Mouse (Mus musculus) limb, embryonic 10.5 days (tissue): Measurements from ENCODE around the gene Sema4g. TPM values are rescaled to one million over a fixed set of nuclear protein-coding genes. Genes with fewer than 3 reads are reported as not detected.

Experiments
- DNase-seq: peaks from one replicate; pipeline ENCODE4 v3.0.0-alpha.2; 2017; ENCODE audit warnings: low spot score
- H3K27ac ChIP-seq: fragments of 300-500 bp; sonication (generic); 2 replicates; pipeline ENCODE4 v1.5.1; 2016; ENCODE audit warnings: mild to moderate bottlenecking
- H3K27me3 ChIP-seq: fragments of 300-500 bp; sonication (generic); 2 replicates; pipeline ENCODE4 v1.6.1; 2016; ENCODE audit warnings: low read depth, mild to moderate bottlenecking; ENCODE audit not compliant: poor library complexity, severe bottlenecking
- H3K36me3 ChIP-seq: fragments of 300-500 bp; sonication (generic); 2 replicates; pipeline ENCODE4 v1.6.1; 2016; ENCODE audit warnings: mild to moderate bottlenecking, moderate library complexity
- H3K4me1 ChIP-seq: fragments of 300-500 bp; sonication (generic); 2 replicates; pipeline ENCODE4 v1.6.1; 2016
- H3K4me3 ChIP-seq: fragments of 300-500 bp; sonication (generic); 2 replicates; pipeline ENCODE4 v1.5.1; 2016; ENCODE audit warnings: mild to moderate bottlenecking, moderate library complexity
- H3K9me3 ChIP-seq: fragments of 300-500 bp; sonication (generic); replicated peaks from 2 replicates; pipeline ENCODE4 v1.6.1; 2016; ENCODE audit warnings: mild to moderate bottlenecking
- WGBS: fragments of 180-500 bp; shearing (Covaris S2); methylation state at CpG from one replicate; pipeline ENCODE4 v1.1.7; 2016; 5-methylcytosine and 5-hydroxymethylcytosine counted together
- polyA plus RNA-seq: library from polyadenylated mRNA; unstranded; fragments of >200 nt; fragmentation: Nextera tagmentation; extraction: Ambion mirVana; gene quantifications from 2 replicates; pipeline ENCODE4 v1.2.1, GENCODE M21; 2016

Gene Sema4g
- polyA plus RNA-seq, 1 experiment from 2014 or later: 5.4 TPM

DNA sequence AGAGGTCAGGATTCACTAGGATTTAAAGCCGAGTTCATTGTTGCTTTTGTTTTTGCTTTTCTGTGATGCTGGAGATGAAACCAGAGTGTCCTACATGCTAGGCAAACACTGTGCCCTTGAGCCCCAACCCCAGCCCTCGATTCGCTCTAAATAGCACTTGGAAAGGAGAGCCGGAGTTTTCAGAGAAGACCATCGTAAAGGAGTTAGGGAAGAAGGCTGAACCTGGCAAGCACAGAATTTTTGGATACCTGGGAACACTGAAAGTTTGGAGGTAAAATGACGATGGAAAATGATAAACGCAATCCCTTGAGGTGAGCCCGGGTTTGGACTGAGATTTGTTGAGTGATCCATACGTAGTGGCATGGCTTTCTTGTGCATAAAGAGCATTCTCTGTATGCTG, 580 bp upstream of the Sema4g start:
- peaks cover 11% of the 10 kb centered on the region for H3K27me3 ChIP-seq
- peaks cover 9% of the 10 kb centered on the region for H3K36me3 ChIP-seq
- H3K27ac ChIP-seq: peak overlapping the region; percentile 84; the same call in 1 of the 2 replicates
- DNase-seq: no peak
- 23% methylated on average over 9 of the region's 9 CpGs for WGBS
- no peaks in the 10 kb centered on the region for H3K9me3 ChIP-seq
- peaks cover 50% of the 10 kb centered on the region for H3K4me1 ChIP-seq
- H3K4me3 ChIP-seq: peak overlapping the region; percentile 75

DNA sequence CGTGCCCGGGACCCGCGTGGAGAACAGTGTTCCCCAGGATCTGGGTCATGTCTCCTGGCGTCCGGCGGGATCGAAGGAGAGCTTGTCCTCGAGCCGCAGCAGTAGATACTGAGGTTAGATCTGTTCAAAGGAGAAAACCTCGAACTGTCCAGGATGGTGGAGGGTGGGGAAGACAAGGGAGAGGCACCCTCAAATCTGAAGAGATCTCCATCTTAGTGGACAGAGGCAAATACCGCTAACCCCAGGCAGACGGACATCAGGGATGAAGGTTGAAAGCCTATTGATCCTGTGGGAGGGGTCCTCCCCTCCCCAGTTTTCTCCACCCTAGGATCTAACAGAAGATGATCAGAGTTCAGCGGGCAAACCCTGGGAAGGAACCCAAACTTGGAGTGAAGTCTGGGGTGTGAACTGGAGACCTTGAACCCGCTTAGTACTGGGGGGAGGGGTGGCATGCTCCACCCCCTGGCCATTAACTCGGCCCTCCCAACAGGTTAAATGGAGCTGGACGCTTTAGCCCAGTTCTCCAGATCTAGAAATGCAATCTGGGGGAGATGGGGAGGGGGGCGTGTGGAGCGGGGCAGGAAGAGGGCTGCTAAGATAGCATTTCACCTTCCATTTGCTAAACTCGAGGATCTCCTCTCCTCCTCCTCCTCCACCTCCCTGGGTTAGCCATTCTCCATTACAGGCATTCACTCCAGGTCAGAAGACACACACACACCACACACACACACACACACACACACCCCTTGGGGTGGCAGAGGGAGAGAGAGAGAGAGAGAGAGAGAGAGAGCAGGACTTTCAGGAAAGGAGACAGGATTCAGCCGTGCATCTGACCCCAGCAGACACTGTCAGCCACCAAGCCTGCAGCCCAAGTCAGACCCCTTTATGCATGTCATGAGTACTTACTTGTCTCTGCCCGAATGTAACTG, 930 bp downstream of the Sema4g start:
- H3K27me3 ChIP-seq: peaks cover 11% of the 10 kb centered on the region
- H3K36me3 ChIP-seq: peaks cover 7% of the 10 kb centered on the region; the same call in 1 of the 2 replicates
- WGBS: 6% methylated on average over 22 of the region's 22 CpGs
- H3K4me1 ChIP-seq: peaks cover 50% of the 10 kb centered on the region
- DNase-seq: no peak
- H3K4me3 ChIP-seq: peak overlapping the region; percentile 75
- peak overlapping the region; percentile 84 for H3K27ac ChIP-seq
- no peaks in the 10 kb centered on the region for H3K9me3 ChIP-seq

DNA sequence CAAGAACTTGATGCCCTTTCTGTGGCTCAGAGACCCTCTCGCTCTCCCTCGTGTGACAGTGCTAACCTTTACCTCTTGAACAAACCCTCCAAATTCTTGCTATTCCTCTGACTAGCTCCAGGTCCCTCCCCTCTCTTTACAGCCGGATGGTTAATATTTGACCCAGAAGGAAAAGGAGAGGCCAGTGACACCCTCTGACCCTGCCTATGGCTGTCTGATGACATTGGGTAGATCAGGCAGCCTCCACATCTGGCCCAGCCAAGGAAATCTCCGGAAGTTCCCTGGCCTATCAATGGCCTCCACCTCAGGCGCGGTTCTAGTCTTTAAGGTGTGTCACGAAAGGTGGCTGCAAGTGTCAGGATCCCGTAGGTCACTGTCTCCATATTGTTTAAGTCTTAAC, 2.1 kb downstream of the Sema4g start:
- 86% methylated on average over 8 of the region's 8 CpGs for WGBS
- Histone ChIP-seq H3K4me1 (peaks cover 50% of the 10 kb centered on the region), H3K4me3 (no peak overlapping the region), H3K9me3 (no peaks in the 10 kb centered on the region), H3K27me3 (peaks cover 11% of the 10 kb centered on the region), H3K36me3 (peaks cover 7% of the 10 kb centered on the region; the same call in 1 of the 2 replicates), H3K27ac (0 out of 2 replicates have a peak overlapping the region, but pooled peaks have one; percentile 46)
- no peak for DNase-seq

DNA sequence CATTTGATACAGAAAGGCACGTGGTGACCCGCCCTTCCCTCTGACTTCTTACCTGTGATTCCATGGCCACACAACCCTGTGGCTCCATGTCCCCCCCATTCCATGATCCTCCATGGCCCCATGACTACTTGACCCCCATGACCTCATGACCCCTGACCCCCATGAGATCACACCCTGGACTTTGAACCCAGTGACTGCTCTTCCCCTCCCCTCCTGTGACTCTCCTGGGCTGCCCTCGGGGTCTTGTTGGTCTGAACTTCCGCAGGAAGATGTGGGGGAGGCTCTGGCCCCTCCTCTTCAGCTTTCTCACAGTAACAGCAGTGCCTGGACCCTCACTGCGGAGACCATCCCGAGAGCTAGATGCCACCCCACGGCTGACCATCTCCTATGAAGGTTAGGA, 3.3 kb downstream of the Sema4g start:
- 36% methylated on average over 7 of the region's 7 CpGs for WGBS
- peaks cover 50% of the 10 kb centered on the region for H3K4me1 ChIP-seq
- no peak for DNase-seq
- H3K27ac ChIP-seq: peak overlapping the region; percentile 10
- peaks cover 11% of the 10 kb centered on the region for H3K27me3 ChIP-seq
- peak overlapping the region; percentile 6; the same call in 1 of the 2 replicates for H3K4me3 ChIP-seq
- H3K36me3 ChIP-seq: peaks cover 17% of the 10 kb centered on the region; the same call in 1 of the 2 replicates
- H3K9me3 ChIP-seq: no peaks in the 10 kb centered on the region

DNA sequence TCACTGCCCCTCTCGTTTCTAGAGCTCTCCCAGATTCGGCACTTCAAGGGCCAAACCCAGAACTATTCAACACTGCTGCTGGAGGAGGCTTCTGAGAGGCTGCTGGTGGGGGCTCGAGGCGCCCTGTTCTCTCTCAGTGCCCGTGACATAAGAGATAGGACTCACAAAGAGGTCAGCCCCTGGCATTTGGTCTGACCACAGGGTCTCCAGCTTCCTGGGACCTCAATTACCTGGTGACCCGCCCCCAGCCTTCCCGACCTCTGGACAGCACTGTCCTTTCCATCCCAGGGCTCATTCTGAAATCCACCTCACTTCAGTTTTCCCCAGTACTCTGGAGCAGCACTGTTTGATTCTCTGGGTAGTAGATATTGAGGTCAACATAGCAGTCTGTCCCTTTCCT, 3.8 kb downstream of the Sema4g start:
- no peak for DNase-seq

DNA sequence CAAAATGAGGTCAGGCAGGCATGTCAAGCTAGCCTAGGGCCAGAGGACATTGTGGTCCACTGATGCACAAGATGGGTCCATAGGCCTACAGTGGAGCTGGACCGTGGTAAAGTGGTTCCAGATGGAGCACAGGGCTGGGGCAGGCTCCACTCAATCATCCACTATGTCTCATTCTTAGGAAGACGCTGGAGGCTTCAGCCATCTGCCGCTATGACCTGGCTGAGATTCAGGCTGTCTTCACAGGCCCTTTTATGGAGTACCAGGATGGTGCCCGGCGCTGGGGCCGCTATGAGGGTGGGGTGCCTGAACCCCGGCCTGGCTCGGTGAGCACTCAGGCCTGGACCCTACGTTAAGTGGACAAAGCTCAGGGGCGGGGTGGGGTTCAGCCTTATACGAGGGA, 8.9 kb downstream of the Sema4g start:
- Histone ChIP-seq H3K36me3 (peaks cover 65% of the 10 kb centered on the region), H3K27ac (no peak overlapping the region), H3K4me3 (no peak overlapping the region), H3K27me3 (no peaks in the 10 kb centered on the region), H3K9me3 (no peaks in the 10 kb centered on the region), H3K4me1 (peaks cover 2% of the 10 kb centered on the region)
- WGBS: 78% methylated on average over 11 of the region's 11 CpGs
- no peak for DNase-seq

More for the DNA sequence above, 3.8 kb downstream of the Sema4g start:
- no peaks in the 10 kb centered on the region for H3K9me3 ChIP-seq
- 55% methylated on average over 7 of the region's 7 CpGs for WGBS
- H3K4me1 ChIP-seq: peaks cover 50% of the 10 kb centered on the region
- peaks cover 11% of the 10 kb centered on the region for H3K27me3 ChIP-seq
- H3K27ac ChIP-seq: peak overlapping the region; percentile 10
- H3K4me3 ChIP-seq: peak overlapping the region; percentile 6; the same call in 1 of the 2 replicates
- peaks cover 21% of the 10 kb centered on the region; the same call in 1 of the 2 replicates for H3K36me3 ChIP-seq

DNA sequence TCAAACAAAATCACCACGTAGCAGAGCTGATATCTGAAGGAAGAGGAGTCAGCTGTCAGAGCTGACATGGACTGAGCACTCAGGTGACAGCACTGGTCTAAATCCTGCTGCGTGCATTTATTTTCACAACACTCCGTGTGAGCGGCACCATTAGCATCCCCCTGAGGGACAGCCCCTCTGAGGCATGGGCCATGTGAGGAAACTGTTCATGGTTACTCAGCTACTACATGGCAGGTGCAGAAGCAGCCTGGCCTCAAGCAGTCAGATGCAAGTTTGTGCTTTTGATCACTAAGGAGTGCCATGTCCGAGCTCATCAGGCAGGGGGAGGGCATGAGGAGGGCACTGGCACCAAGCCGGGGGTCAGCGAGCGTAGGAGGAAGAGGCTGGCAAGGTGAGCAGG, 10.7 kb downstream of the Sema4g start:
- H3K27me3 ChIP-seq: no peaks in the 10 kb centered on the region
- H3K27ac ChIP-seq: no peak overlapping the region
- H3K36me3 ChIP-seq: peaks cover 81% of the 10 kb centered on the region
- 86% methylated on average over 8 of the region's 8 CpGs for WGBS
- H3K9me3 ChIP-seq: no peaks in the 10 kb centered on the region
- H3K4me3 ChIP-seq: no peak overlapping the region
- DNase-seq: no peak
- H3K4me1 ChIP-seq: no peaks in the 10 kb centered on the region; the same call in 1 of the 2 replicates

DNA sequence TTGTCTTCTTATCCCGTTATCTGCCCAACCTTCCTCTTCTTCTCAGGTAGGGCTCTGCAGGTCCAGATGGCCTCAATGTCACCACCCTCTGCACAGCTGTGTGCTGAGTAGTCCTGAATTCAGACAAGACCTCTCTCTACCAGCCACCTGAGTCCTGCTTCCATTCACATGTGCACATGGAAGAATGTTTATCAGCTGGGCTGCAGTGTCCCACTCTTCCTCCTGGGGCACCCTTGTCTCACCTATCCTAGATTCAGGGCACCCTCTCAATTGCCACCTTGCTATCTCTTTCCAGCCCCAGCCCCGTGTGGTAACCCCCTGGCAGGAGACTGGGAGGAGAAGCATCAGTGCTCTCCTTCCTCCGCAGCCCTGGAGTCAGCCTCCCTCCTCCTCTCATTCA, 13.4 kb downstream of the Sema4g start:
- WGBS: 64% methylated on average over 3 of the region's 3 CpGs
- Histone ChIP-seq H3K36me3 (peaks cover 79% of the 10 kb centered on the region), H3K27ac (no peak overlapping the region), H3K4me3 (no peak overlapping the region), H3K4me1 (peaks cover 13% of the 10 kb centered on the region), H3K27me3 (no peaks in the 10 kb centered on the region), H3K9me3 (no peaks in the 10 kb centered on the region)
- DNase-seq: no peak

DNA sequence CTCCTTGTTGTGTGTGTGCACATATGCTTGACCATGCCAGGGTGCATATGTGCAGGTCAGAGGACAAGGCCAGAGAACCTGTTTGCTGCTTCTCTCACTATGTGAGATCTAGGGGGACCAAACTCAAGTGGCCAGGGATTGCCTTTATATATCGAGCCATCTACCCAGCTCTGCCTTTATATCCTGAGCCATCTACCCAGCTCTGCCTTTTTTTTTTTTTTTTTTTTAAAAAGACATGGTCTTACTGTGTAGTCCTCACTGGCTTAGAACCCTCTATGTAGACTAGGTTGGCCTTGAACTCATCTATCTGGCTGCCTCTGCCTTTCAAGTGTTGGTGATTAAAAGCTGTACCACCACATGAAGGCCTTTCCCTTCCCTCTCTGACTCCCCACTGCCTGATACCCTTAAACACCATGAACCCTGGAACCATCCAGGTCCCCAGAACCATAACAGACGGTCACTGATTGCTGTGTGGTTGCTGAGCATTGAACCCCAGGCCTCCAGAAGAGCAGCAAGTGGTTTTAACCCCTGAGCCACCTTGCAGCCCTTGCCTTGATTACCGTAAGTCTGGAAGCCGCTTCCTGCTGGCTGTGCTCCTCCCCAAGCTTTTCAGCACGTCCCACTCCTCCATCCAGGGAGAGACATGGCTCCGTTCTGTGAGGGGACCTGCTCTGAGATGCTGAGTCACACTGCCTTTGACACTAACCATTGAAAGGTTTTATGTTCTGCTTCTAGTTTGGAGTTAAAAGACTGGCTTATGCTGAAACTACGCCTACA, 15.0 kb downstream of the Sema4g start:
- no peak for DNase-seq
- 86% methylated on average over 7 of the region's 7 CpGs for WGBS
- H3K27ac ChIP-seq: no peak overlapping the region
- H3K36me3 ChIP-seq: peaks cover 80% of the 10 kb centered on the region
- no peak overlapping the region for H3K4me3 ChIP-seq
- H3K9me3 ChIP-seq: no peaks in the 10 kb centered on the region
- peaks cover 17% of the 10 kb centered on the region for H3K4me1 ChIP-seq
- H3K27me3 ChIP-seq: no peaks in the 10 kb centered on the region

DNA sequence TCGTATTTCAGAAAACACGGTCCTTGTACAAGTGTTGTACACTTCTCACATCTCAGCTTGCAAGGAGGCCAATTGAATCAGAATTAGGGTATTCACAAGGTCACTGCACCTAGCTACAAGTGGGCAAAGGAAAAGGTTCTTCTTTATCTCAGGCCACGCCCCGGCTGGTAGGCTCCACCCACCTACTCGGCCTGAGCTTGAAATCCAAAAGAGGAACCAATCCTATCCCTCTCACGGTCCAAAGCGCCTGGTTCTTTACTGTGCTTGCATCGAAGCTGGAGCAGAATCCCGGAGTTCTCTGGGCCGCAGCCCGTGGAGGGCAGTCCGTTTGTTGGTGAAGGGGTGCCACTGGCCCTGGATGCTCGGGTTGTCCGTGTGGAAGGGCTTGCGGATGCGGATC, 16.5 kb downstream of the Sema4g start, which contains the start of gene Twnk:
TSS of gene Twnk (plus strand) at position 220 of the 400 bp plus-strand sequence.
- H3K4me3 ChIP-seq: peak within 1 kb of the TSS; percentile 96
- no peaks in the 10 kb centered on the region for H3K27me3 ChIP-seq
- WGBS: 12% methylated on average over 16 of the region's 16 CpGs
- peak within 1 kb of the TSS; percentile 87 for H3K27ac ChIP-seq
- no peaks in the 10 kb centered on the region for H3K9me3 ChIP-seq
- H3K4me1 ChIP-seq: peaks cover 17% of the 10 kb centered on the region
- H3K36me3 ChIP-seq: peaks cover 80% of the 10 kb centered on the region
- DNase-seq: peak; percentile 37

DNA sequence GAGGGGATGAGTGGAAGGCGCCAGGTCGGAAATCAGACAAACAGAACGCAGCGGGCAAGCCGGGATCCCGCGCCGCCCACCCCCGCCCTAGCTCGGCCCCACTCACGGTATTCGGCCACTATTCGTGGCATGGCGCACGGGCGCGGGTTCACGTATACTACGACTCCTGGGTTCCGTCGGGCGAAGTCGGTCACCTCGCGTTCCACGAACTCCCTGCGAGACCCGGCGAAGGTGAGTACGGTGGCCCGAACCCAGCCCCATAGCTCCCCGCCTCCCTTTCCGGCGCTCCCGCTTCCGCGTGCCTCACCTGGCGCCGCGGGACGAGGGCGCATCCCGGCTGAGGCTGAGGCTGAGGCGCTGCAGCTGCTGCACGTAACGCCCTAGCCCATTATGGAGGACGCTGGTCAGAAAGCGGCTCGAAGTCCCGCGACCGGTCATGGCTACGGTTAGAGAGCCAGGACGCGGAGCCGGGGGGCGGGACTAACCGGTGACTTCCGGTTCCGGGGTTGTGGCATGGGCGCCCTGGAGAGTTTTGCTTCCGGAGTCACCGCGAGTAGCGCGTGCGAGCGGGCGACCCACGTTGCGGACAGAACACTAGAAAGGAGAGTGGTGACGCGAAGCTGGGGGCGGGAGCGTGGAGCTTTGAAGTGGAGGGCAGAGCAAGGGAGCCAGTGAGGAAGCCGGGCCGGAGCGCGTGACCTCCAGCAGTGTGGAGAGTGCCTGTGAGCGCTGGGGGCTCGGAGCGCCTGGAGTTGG, 17.2 kb downstream of the Sema4g start, which contains the start of gene Mrpl43:
TSS of gene Mrpl43 (minus strand) at position 486 of the 756 bp plus-strand sequence.
- no peaks in the 10 kb centered on the region for H3K27me3 ChIP-seq
- peaks cover 80% of the 10 kb centered on the region for H3K36me3 ChIP-seq
- peaks cover 17% of the 10 kb centered on the region for H3K4me1 ChIP-seq
- peak within 1 kb of the TSS; percentile 87 for H3K27ac ChIP-seq
- peak within 1 kb of the TSS; percentile 96 for H3K4me3 ChIP-seq
- WGBS: under 1% methylated on average over 82 of the region's 82 CpGs
- peak; percentile 98 for DNase-seq
- H3K9me3 ChIP-seq: no peaks in the 10 kb centered on the region

DNA sequence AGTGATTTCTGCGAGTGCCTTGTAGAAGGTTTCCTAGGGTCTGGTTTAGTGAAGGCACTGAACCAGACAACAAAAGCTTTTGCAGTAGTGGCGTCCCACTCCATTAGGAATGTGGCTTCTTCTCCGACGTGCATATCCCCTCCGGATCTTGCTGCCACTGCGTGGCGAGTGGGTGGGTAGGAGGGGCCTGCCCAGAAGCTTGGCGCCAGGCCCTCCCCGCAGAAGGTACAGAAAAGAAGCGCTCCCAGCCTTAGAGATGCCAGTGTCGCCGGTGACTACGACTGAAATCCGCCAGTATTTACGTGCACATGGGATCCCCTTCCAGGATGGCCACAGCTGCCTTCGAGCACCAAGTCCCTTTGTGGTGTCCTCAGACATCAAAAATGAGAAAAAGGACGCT, 18.1 kb downstream of the Sema4g start:
- Histone ChIP-seq H3K36me3 (peaks cover 80% of the 10 kb centered on the region), H3K27ac (peak overlapping the region; percentile 87), H3K27me3 (no peaks in the 10 kb centered on the region), H3K9me3 (no peaks in the 10 kb centered on the region), H3K4me1 (peaks cover 17% of the 10 kb centered on the region), H3K4me3 (peak overlapping the region; percentile 96)
- 48% methylated on average over 17 of the region's 17 CpGs for WGBS
- DNase-seq: no peak
